Mouse (Mus musculus) heart, embryonic 14.5 days (tissue): Measurements from ENCODE around the gene Tlk2. TPM values are rescaled to one million over a fixed set of nuclear protein-coding genes. Genes with fewer than 3 reads are reported as not detected.

Experiments
- ATAC-seq: fragments of 200-750 bp; cut with Nextera tagmentation; 2 replicates; pipeline ENCODE4 v1.8.0; 2017; ENCODE audit warnings: low read depth, moderate TSS enrichment; ENCODE audit not compliant: insufficient number of reproducible peaks, insufficient read depth, low FRiP score
- H3K27ac ChIP-seq, 2 experiments: fragments of 200-500 bp in 1 of 2; fragments of 300-500 bp in 1 of 2; sonication (generic) in 1 of 2; replicated peaks in 1 of 2; 2 replicates each; pipeline ENCODE4 v1.5.1; 2012 to 2014; ENCODE audit warnings: low read depth in 2 of 2, low read length in 2 of 2, control low read depth in 1 of 2, mild to moderate bottlenecking in 1 of 2, mixed read lengths in 1 of 2; ENCODE audit not compliant: control insufficient read depth in 1 of 2, insufficient read depth in 1 of 2
- H3K27me3 ChIP-seq: fragments of 300-500 bp; sonication (generic); 2 replicates; pipeline ENCODE4 v1.6.1; 2014; ENCODE audit warnings: mild to moderate bottlenecking, low read length, control low read depth; ENCODE audit not compliant: control insufficient read depth, insufficient read depth
- H3K36me3 ChIP-seq: fragments of 300-500 bp; sonication (generic); 2 replicates; pipeline ENCODE4 v1.6.1; 2014; ENCODE audit warnings: mild to moderate bottlenecking, control low read depth, low read length, mixed read lengths; ENCODE audit not compliant: control insufficient read depth, insufficient read depth
- H3K4me1 ChIP-seq, 2 experiments: fragments of 200-500 bp in 1 of 2; fragments of 300-500 bp in 1 of 2; sonication (generic) in 1 of 2; 2 replicates each; pipeline ENCODE4 v1.6.1; 2012 to 2014; ENCODE audit warnings: low read length in 2 of 2, control low read depth in 1 of 2, mixed read lengths in 1 of 2; ENCODE audit not compliant: control insufficient read depth in 2 of 2, insufficient read depth in 2 of 2
- H3K4me2 ChIP-seq: fragments of 300-500 bp; sonication (generic); 2 replicates; pipeline ENCODE4 v1.6.1; 2014; ENCODE audit warnings: mild to moderate bottlenecking, low read length
- H3K4me3 ChIP-seq, 2 experiments: fragments of 200-500 bp in 1 of 2; fragments of 300-500 bp in 1 of 2; sonication (generic) in 1 of 2; 2 replicates each; pipeline ENCODE4 v1.5.1; 2012 to 2014; ENCODE audit warnings: low read length in 2 of 2, mild to moderate bottlenecking in 2 of 2, control low read depth in 1 of 2, low read depth in 1 of 2, moderate library complexity in 1 of 2; ENCODE audit not compliant: control insufficient read depth in 1 of 2, insufficient read depth in 1 of 2
- H3K9ac ChIP-seq: fragments of 300-500 bp; sonication (generic); 2 replicates; pipeline ENCODE4 v1.6.1; 2014; ENCODE audit warnings: mild to moderate bottlenecking, low read length
- H3K9me3 ChIP-seq: fragments of 300-500 bp; sonication (generic); 2 replicates; pipeline ENCODE4 v1.6.1; 2016; ENCODE audit warnings: low read length, control low read depth; ENCODE audit not compliant: control insufficient read depth
- WGBS: fragments of 180-500 bp; shearing (Covaris S2); extraction: QIAGEN DNeasy Blood & Tissue Kit; methylation state at CpG from one replicate; pipeline ENCODE4 v1.1.7; 2014; 5-methylcytosine and 5-hydroxymethylcytosine counted together
- polyA plus RNA-seq: library from polyadenylated mRNA; unstranded; fragments of >200 nt; fragmentation: Nextera tagmentation; extraction: Ambion mirVana; gene quantifications from 2 replicates; pipeline ENCODE4 v1.2.1, GENCODE M21; 2014

The Tlk2 gene
- polyA plus RNA-seq, 1 experiment from 2014 or later: 21.9 TPM

- Histone ChIP-seq H3K4me2 (0 out of 2 replicates have a peak overlapping the region, but pooled peaks have one; percentile 14), H3K4me1 (peaks cover 17 to 44% of the 10 kb centered on the region in 2 experiments), H3K27me3 (no peaks in the 10 kb centered on the region), H3K4me3 (no peak overlapping the region), H3K27ac (peak overlapping the region; percentile 39 to 66; a peak in 3 of 4 replicates), H3K9ac (0 out of 2 replicates have a peak overlapping the region, but pooled peaks have one; percentile 22), H3K9me3 (no peaks in the 10 kb centered on the region), H3K36me3 (peaks cover 67% of the 10 kb centered on the region)
- WGBS: 33% methylated on average over 3 of the region's 3 CpGs
- 0 out of 2 replicates have a peak, but pooled peaks have one; percentile 10 for ATAC-seq
Observed at GRCm38 (mm10) chr11:105285720-105286119, 107.1 kb downstream of the Tlk2 start.

GRCm38 (mm10) chr11:105289403-105289802 is 110.8 kb downstream of the Tlk2 start:
- H3K9ac ChIP-seq: peak overlapping the region; percentile 38
- peaks cover 26 to 53% of the 10 kb centered on the region in 2 experiments for H3K4me1 ChIP-seq
- peaks cover 33% of the 10 kb centered on the region for H3K36me3 ChIP-seq
- no peaks in the 10 kb centered on the region for H3K27me3 ChIP-seq
- H3K4me2 ChIP-seq: no peak overlapping the region
- WGBS: 28% methylated on average over 3 of the region's 3 CpGs
- no peak for ATAC-seq
- no peak overlapping the region for H3K4me3 ChIP-seq
- H3K9me3 ChIP-seq: no peaks in the 10 kb centered on the region
- H3K27ac ChIP-seq: peak overlapping the region in 1 of 2 experiments; percentile 17; a peak in 1 of 4 replicates

DNA sequence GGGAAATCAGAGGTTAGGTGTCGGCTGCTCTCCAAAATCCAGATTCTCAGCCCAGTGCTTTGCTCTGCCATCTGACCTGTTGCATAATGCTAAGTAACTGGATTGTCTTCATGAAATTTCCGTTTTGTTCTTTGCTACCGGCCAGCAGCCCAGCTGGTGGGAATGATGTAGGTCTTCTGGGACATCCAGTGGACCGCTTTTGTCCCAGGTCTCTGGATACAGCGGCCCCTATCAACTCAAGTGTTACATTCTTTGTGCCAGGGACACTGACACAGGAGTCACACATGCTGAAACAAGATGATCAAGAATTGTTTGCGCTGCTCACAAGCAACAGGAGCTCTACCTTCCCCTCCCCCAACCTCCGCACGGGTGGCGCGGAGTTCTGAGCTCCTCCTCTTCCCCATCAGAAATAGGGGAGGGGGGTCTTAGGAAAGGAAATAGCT is 113.1 kb downstream of the Tlk2 start:
- 0 out of 2 replicates have a peak, but pooled peaks have one; percentile 0 for ATAC-seq
- Histone ChIP-seq H3K4me1 (peaks cover 22 to 43% of the 10 kb centered on the region in 2 experiments), H3K27me3 (no peaks in the 10 kb centered on the region), H3K27ac (peak overlapping the region; percentile 66 to 76), H3K4me3 (peak overlapping the region; percentile 59 to 60), H3K9ac (peak overlapping the region; percentile 80), H3K9me3 (no peaks in the 10 kb centered on the region), H3K36me3 (peaks cover 23% of the 10 kb centered on the region), H3K4me2 (peak overlapping the region; percentile 97)
- WGBS: 13% methylated on average over 10 of the region's 10 CpGs

DNA sequence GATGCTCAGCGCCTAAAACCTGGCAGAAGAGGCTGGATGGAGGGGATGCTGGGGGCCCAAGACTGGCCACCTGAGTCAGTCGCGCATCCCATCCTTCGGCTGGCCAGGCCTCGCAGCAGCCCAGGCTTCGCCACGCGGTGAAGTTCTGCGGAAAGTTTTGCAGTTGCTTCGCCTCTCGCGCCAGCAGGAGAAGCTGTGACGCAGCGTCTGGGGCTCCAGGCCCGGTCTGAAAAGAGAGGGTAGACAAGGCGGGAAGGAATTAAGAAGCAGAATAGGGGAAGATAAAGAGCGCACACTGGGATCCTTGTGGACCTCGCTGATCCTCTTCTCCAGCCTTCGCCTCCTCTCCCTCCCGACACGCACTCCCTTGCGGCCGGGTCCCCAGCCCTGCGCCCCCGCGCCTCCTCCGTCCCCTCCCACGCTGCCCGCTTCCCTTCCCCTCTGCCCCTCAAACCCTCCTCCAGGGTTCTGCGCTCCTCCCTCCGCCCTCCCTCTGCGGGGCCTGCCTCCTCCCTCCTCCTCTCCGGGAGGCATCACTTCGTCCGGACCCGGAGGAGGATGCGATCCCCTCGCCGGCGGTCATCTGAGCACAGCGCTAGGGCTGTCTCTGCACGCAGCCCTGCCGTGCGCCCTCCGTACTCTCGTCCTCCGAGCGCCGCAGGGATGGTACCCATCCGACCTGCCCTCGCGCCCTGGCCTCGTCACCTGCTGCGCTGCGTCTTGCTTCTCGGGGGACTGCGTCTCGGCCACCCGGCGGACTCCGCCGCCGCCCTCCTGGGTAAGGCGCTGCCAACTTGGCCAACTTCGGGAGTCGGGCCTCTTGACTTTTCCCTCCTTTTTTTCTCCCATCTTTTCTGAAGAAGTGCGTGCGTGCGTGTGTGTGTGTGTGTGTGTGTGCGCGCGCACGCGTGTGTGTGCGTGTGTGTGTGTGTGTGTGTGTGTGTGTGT is 113.8 kb downstream of the Tlk2 start, which contains the start of gene Mrc2:
Gene Mrc2 (plus strand): TSS at position 520 of the 948 bp plus-strand sequence.
- H3K36me3 ChIP-seq: peaks cover 17% of the 10 kb centered on the region
- no peaks in the 10 kb centered on the region for H3K27me3 ChIP-seq
- peak within 1 kb of the TSS; percentile 70 to 76 for H3K27ac ChIP-seq
- peak; percentile 58 for ATAC-seq
- H3K4me2 ChIP-seq: peak within 1 kb of the TSS; percentile 97
- peaks cover 22 to 43% of the 10 kb centered on the region in 2 experiments for H3K4me1 ChIP-seq
- no peaks in the 10 kb centered on the region for H3K9me3 ChIP-seq
- H3K4me3 ChIP-seq: peak within 1 kb of the TSS; percentile 59 to 60
- under 1% methylated on average over 64 of the region's 75 CpGs for WGBS
- peak within 1 kb of the TSS; percentile 80 for H3K9ac ChIP-seq

GRCm38 (mm10) chr11:105293101-105293581 is 114.5 kb downstream of the Tlk2 start:
- Histone ChIP-seq H3K27ac (peak overlapping the region; percentile 25 to 76; a peak in 2 of 4 replicates), H3K9ac (peak overlapping the region; percentile 80), H3K4me2 (peak overlapping the region; percentile 97), H3K4me3 (peak overlapping the region; percentile 59 to 60), H3K9me3 (no peaks in the 10 kb centered on the region), H3K36me3 (peaks cover 10% of the 10 kb centered on the region), H3K27me3 (no peaks in the 10 kb centered on the region), H3K4me1 (peaks cover 22 to 43% of the 10 kb centered on the region in 2 experiments)
- ATAC-seq: 0 out of 2 replicates have a peak, but pooled peaks have one; percentile 31
- 2% methylated on average over 25 of the region's 26 CpGs for WGBS

DNA sequence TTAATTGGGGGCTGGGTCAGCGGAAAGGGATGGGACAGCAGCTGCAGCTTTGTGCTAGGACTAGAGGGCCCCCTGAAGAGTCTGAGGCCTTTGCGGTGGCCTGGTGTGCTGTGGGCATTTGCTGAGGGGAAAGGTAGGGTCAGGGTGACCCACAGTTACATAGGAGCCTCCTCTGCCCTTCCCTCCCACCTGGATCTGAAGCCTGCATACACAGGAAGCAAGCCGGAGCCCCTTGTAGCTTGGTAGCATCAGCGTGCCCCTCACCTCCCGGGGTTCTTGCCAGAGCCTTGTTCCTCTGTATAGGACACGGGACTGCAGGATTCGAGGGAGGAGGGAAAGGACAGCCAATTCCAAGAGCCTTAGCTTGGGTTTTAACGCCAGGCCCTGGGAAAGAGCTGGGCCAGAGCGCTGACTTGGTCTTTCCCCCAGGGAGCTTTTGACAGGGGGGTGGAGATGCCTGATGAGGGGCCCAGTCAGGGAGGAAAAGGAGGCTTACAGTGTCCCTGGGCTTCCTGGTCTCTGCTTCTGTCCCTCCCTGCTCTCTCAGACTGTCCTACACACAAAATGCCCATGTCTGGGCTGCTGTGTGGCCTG is 115.4 kb downstream of the Tlk2 start:
- H3K27me3 ChIP-seq: no peaks in the 10 kb centered on the region
- ATAC-seq: no peak; the same call in 1 of the 2 replicates
- H3K36me3 ChIP-seq: peaks cover 2% of the 10 kb centered on the region
- peak overlapping the region; percentile 29 to 64; a peak in 3 of 4 replicates for H3K27ac ChIP-seq
- H3K4me3 ChIP-seq: peak overlapping the region; percentile 59 to 60
- no peaks in the 10 kb centered on the region for H3K9me3 ChIP-seq
- 17% methylated on average over 9 of the region's 9 CpGs for WGBS
- peak overlapping the region; percentile 97 for H3K4me2 ChIP-seq
- peak overlapping the region; percentile 80 for H3K9ac ChIP-seq
- peaks cover 21 to 41% of the 10 kb centered on the region in 2 experiments for H3K4me1 ChIP-seq

GRCm38 (mm10) chr11:105296084-105296483 is 117.5 kb downstream of the Tlk2 start:
- H3K27ac ChIP-seq: no peak overlapping the region

More at GRCm38 (mm10) chr11:105296084-105296483, 117.5 kb downstream of the Tlk2 start:
- ATAC-seq: no peak
- H3K4me2 ChIP-seq: no peak overlapping the region
- H3K4me1 ChIP-seq: peaks cover 15 to 31% of the 10 kb centered on the region in 2 experiments
- no peaks in the 10 kb centered on the region for H3K27me3 ChIP-seq
- no peaks in the 10 kb centered on the region for H3K36me3 ChIP-seq
- H3K9ac ChIP-seq: no peak overlapping the region
- H3K4me3 ChIP-seq: no peak overlapping the region
- no peaks in the 10 kb centered on the region for H3K9me3 ChIP-seq
- 85% methylated on average over 10 of the region's 10 CpGs for WGBS
